Mouse (Mus musculus): Measurements from ENCODE around the gene Smpd3. TPM values are rescaled to one million over a fixed set of nuclear protein-coding genes. Genes with fewer than 3 reads are reported as not detected.

Smpd3 gene
- polyA plus RNA-seq, 1 experiment, result 1.1 TPM

GRCm38 (mm10) chr8:106210035-106210731 is 127.6 kb downstream of the Smpd3 start:
- peaks cover 4% of the 10 kb centered on the region; the same call in 1 of the 2 replicates for H3K4me1 ChIP-seq (ENCODE audit: control insufficient read depth, insufficient read depth, low read length)
- peak overlapping the region; percentile 93 for H3K4me3 ChIP-seq (ENCODE audit: insufficient read depth, low read depth, low read length)
- H3K36me3 ChIP-seq (ENCODE audit: control insufficient read depth, insufficient read depth, low read length), result no peaks in the 10 kb centered on the region; the same call in 1 of the 2 replicates
- H3K27me3 ChIP-seq (replicated peaks; ENCODE audit: control insufficient read depth, insufficient read depth, low read length), result no peaks in the 10 kb centered on the region
- TF ChIP-seq CTCF (conservative IDR thresholded peaks at IDR 0.05; ENCODE audit: insufficient read depth, insufficient read length, low read depth, low read length) (no peak), POLR2A (IDR thresholded peaks at IDR 0.05; ENCODE audit: low read depth, low read length) (no peak)
- WGBS, result under 1% methylated on average over 35 of the region's 35 CpGs
- DNase-seq, result no peak
- peak overlapping the region; percentile 83 for H3K27ac ChIP-seq (ENCODE audit: insufficient read depth, low read depth, low read length)

Other genes with a start within 250 kb of the Smpd3 start
- gene Esrp2, start 201.0 kb downstream of the Smpd3 start, polyA plus RNA-seq (2012; rRNA removed), result 31.0 and 34.3 TPM in 2 replicates
- 9.4 and 10.2 TPM in 2 replicates for gene Pla2g15, start 187.6 kb downstream of the Smpd3 start, polyA plus RNA-seq (2012; rRNA removed)
- gene Slc7a6, start 169.1 kb downstream of the Smpd3 start, polyA plus RNA-seq (2012; rRNA removed), result 8.2 and 9.8 TPM in 2 replicates
- 10.0 and 11.3 TPM in 2 replicates for gene Slc7a6os, start 127.1 kb downstream of the Smpd3 start, polyA plus RNA-seq (2012; rRNA removed)
- 17.3 and 17.7 TPM in 2 replicates for gene Prmt7, start 127.1 kb downstream of the Smpd3 start, polyA plus RNA-seq (2012; rRNA removed)
- 1.9 TPM in 2 replicates for gene Zfp90, start 77.3 kb upstream of the Smpd3 start, polyA plus RNA-seq (2012; rRNA removed)
- gene 6030452D12Rik, start 162.5 kb upstream of the Smpd3 start, polyA plus RNA-seq (2012; rRNA removed), result not detected in 2 replicates
- 5.0 and 5.5 TPM in 2 replicates for gene Cdh3, start 172.9 kb upstream of the Smpd3 start, polyA plus RNA-seq (2012; rRNA removed)
- gene Gm10073, start 235.5 kb upstream of the Smpd3 start, polyA plus RNA-seq (2012; rRNA removed), result 34.0 and 102 TPM in 2 replicates

Data from kidney, adult 2 months (tissue).